Mouse (Mus musculus) kidney, embryonic 15.5 days (tissue): ENCODE results near the gene Icam1. TPM values are rescaled to one million over a fixed set of nuclear protein-coding genes. Genes with fewer than 3 reads are reported as not detected.

Source experiments
- ATAC-seq: fragments of 200-750 bp; cut with Nextera tagmentation; replicated peaks from 2 replicates; pipeline ENCODE4 v1.8.0; 2017; ENCODE audit warnings: moderate TSS enrichment; ENCODE audit not compliant: low FRiP score
- H3K27ac ChIP-seq: fragments of 300-500 bp; sonication (generic); 2 replicates; pipeline ENCODE4 v1.5.1; 2015; ENCODE audit warnings: mild to moderate bottlenecking, inconsistent platforms
- H3K27me3 ChIP-seq: fragments of 300-500 bp; sonication (generic); 2 replicates; pipeline ENCODE4 v1.6.1; 2015; ENCODE audit warnings: inconsistent platforms
- H3K36me3 ChIP-seq: fragments of 300-500 bp; sonication (generic); 2 replicates; pipeline ENCODE4 v1.6.1; 2015; ENCODE audit warnings: inconsistent platforms
- H3K4me1 ChIP-seq: fragments of 300-500 bp; sonication (generic); 2 replicates; pipeline ENCODE4 v1.6.1; 2015; ENCODE audit warnings: inconsistent platforms
- H3K4me2 ChIP-seq: fragments of 300-500 bp; sonication (generic); 2 replicates; pipeline ENCODE4 v1.6.1; 2015; ENCODE audit warnings: moderate library complexity, mild to moderate bottlenecking, inconsistent platforms
- H3K4me3 ChIP-seq: fragments of 300-500 bp; sonication (generic); replicated peaks from 2 replicates; pipeline ENCODE4 v1.5.1; 2015; ENCODE audit warnings: mild to moderate bottlenecking, inconsistent platforms
- H3K9ac ChIP-seq: fragments of 300-500 bp; sonication (generic); 2 replicates; pipeline ENCODE4 v1.6.1; 2015; ENCODE audit warnings: mild to moderate bottlenecking, inconsistent platforms
- H3K9me3 ChIP-seq: fragments of 300-500 bp; sonication (generic); replicated peaks from 2 replicates; pipeline ENCODE4 v1.6.1; 2016; ENCODE audit warnings: inconsistent platforms
- WGBS: fragments of 180-500 bp; shearing (Covaris S2); methylation state at CpG from one replicate; pipeline ENCODE4 v1.1.7; 2015; ENCODE audit warnings: mixed read lengths; 5-methylcytosine and 5-hydroxymethylcytosine counted together
- polyA plus RNA-seq: library from polyadenylated mRNA; unstranded; fragments of >200 nt; fragmentation: Nextera tagmentation; extraction: Ambion mirVana; gene quantifications from 2 replicates; pipeline ENCODE4 v1.2.1, GENCODE M21; 2015

Icam1 gene
- polyA plus RNA-seq, 1 experiment from 2014 or later: 13.7 TPM

- Histone ChIP-seq H3K27ac (no peak within 1 kb of the TSS), H3K4me3 (peak within 1 kb of the TSS; percentile 58), H3K4me2 (peak within 1 kb of the TSS; percentile 98), H3K27me3 (peaks cover 59% of the 10 kb centered on the region), H3K36me3 (no peaks in the 10 kb centered on the region), H3K9me3 (no peaks in the 10 kb centered on the region), H3K9ac (peak within 1 kb of the TSS; percentile 46), H3K4me1 (peaks cover 50% of the 10 kb centered on the region)
- WGBS: 3% methylated on average over 37 of the region's 37 CpGs
- ATAC-seq: peak; percentile 34; the same call in 1 of the 2 replicates
Measured at GRCm38 (mm10) chr9:21029291-21030054, 13.7 kb downstream of the Icam1 start, which contains the start of gene Icam4. Icam4 (plus strand) TSS chr9:21029373.

- H3K4me2 ChIP-seq: peak overlapping the region; percentile 98
- 23% methylated on average over 22 of the region's 22 CpGs for WGBS
- H3K36me3 ChIP-seq: no peaks in the 10 kb centered on the region
- no peak overlapping the region for H3K9ac ChIP-seq
- peaks cover 57% of the 10 kb centered on the region for H3K4me1 ChIP-seq
- H3K9me3 ChIP-seq: no peaks in the 10 kb centered on the region
- no peak for ATAC-seq
- H3K4me3 ChIP-seq: peak overlapping the region; percentile 58
- H3K27ac ChIP-seq: no peak overlapping the region
- peaks cover 66% of the 10 kb centered on the region for H3K27me3 ChIP-seq
Measured at GRCm38 (mm10) chr9:21030055-21030600, 14.3 kb downstream of the Icam1 start.

GRCm38 (mm10) chr9:21030781-21031250 lies 15.0 kb downstream of the Icam1 start:
- H3K27me3 ChIP-seq: peaks cover 73% of the 10 kb centered on the region
- peak overlapping the region; percentile 41; the same call in 1 of the 2 replicates for H3K27ac ChIP-seq
- H3K4me1 ChIP-seq: peaks cover 62% of the 10 kb centered on the region
- no peak overlapping the region; the same call in 1 of the 2 replicates for H3K9ac ChIP-seq
- ATAC-seq: peak; percentile 61
- peak overlapping the region; percentile 98 for H3K4me2 ChIP-seq
- 0% methylated on average over 13 of the region's 13 CpGs for WGBS
- H3K36me3 ChIP-seq: no peaks in the 10 kb centered on the region
- H3K4me3 ChIP-seq: peak overlapping the region; percentile 58
- H3K9me3 ChIP-seq: no peaks in the 10 kb centered on the region

- peak overlapping the region; percentile 41; the same call in 1 of the 2 replicates for H3K27ac ChIP-seq
- ATAC-seq: peak; percentile 34
- no peaks in the 10 kb centered on the region for H3K36me3 ChIP-seq
- H3K9ac ChIP-seq: no peak overlapping the region; the same call in 1 of the 2 replicates
- peaks cover 68% of the 10 kb centered on the region for H3K4me1 ChIP-seq
- H3K4me2 ChIP-seq: peak overlapping the region; percentile 98
- no peaks in the 10 kb centered on the region for H3K9me3 ChIP-seq
- under 1% methylated on average over 36 of the region's 36 CpGs for WGBS
- peak overlapping the region; percentile 58 for H3K4me3 ChIP-seq
- H3K27me3 ChIP-seq: peaks cover 78% of the 10 kb centered on the region
Measured at GRCm38 (mm10) chr9:21031251-21031895, 15.6 kb downstream of the Icam1 start.

- 0 out of 2 replicates have a peak, but pooled peaks have one; percentile 0 for ATAC-seq
- H3K9ac ChIP-seq: peak within 1 kb of the TSS; percentile 25
- WGBS: under 1% methylated on average over 35 of the region's 35 CpGs
- peak within 1 kb of the TSS; percentile 98 for H3K4me2 ChIP-seq
- H3K4me1 ChIP-seq: peaks cover 73% of the 10 kb centered on the region
- H3K27me3 ChIP-seq: peaks cover 81% of the 10 kb centered on the region
- peak within 1 kb of the TSS; percentile 41; the same call in 1 of the 2 replicates for H3K27ac ChIP-seq
- no peaks in the 10 kb centered on the region for H3K9me3 ChIP-seq
- peak within 1 kb of the TSS; percentile 58 for H3K4me3 ChIP-seq
- H3K36me3 ChIP-seq: no peaks in the 10 kb centered on the region
Measured at GRCm38 (mm10) chr9:21031896-21032351, 16.1 kb downstream of the Icam1 start, which contains the start of gene Icam5. Icam5 (plus strand) TSS chr9:21032073.

GRCm38 (mm10) chr9:21032491-21032890 lies 16.7 kb downstream of the Icam1 start:
- Histone ChIP-seq H3K27ac (no peak overlapping the region), H3K4me1 (peaks cover 79% of the 10 kb centered on the region), H3K4me3 (peak overlapping the region; percentile 58), H3K4me2 (peak overlapping the region; percentile 98), H3K27me3 (peaks cover 81% of the 10 kb centered on the region), H3K36me3 (no peaks in the 10 kb centered on the region), H3K9me3 (no peaks in the 10 kb centered on the region), H3K9ac (0 out of 2 replicates have a peak overlapping the region, but pooled peaks have one; percentile 2)
- ATAC-seq: no peak
- WGBS: 2% methylated on average over 7 of the region's 7 CpGs

- no peaks in the 10 kb centered on the region for H3K36me3 ChIP-seq
- H3K9me3 ChIP-seq: no peaks in the 10 kb centered on the region
- peaks cover 85% of the 10 kb centered on the region for H3K4me1 ChIP-seq
- H3K4me3 ChIP-seq: peak overlapping the region; percentile 58
- peaks cover 84% of the 10 kb centered on the region for H3K27me3 ChIP-seq
- WGBS: under 1% methylated on average over 34 of the region's 34 CpGs
- no peak overlapping the region for H3K27ac ChIP-seq
- H3K4me2 ChIP-seq: peak overlapping the region; percentile 98
- peak; percentile 74 for ATAC-seq
- peak overlapping the region; percentile 25 for H3K9ac ChIP-seq
Measured at GRCm38 (mm10) chr9:21033136-21033535, 17.4 kb downstream of the Icam1 start.

- peaks cover 86% of the 10 kb centered on the region for H3K27me3 ChIP-seq
- 5% methylated on average over 17 of the region's 17 CpGs for WGBS
- ATAC-seq: no peak
- no peaks in the 10 kb centered on the region for H3K9me3 ChIP-seq
- no peaks in the 10 kb centered on the region for H3K36me3 ChIP-seq
- no peak overlapping the region for H3K9ac ChIP-seq
- peak overlapping the region; percentile 24; the same call in 1 of the 2 replicates for H3K4me2 ChIP-seq
- peaks cover 84% of the 10 kb centered on the region for H3K4me1 ChIP-seq
- H3K4me3 ChIP-seq: peak overlapping the region; percentile 12
- no peak overlapping the region for H3K27ac ChIP-seq
Measured at GRCm38 (mm10) chr9:21034481-21035085, 18.8 kb downstream of the Icam1 start.

- Histone ChIP-seq H3K27ac (no peak overlapping the region), H3K27me3 (peaks cover 89% of the 10 kb centered on the region), H3K4me3 (no peak overlapping the region), H3K4me1 (peaks cover 78% of the 10 kb centered on the region), H3K9me3 (no peaks in the 10 kb centered on the region), H3K36me3 (no peaks in the 10 kb centered on the region), H3K9ac (no peak overlapping the region), H3K4me2 (no peak overlapping the region)
- no peak for ATAC-seq
- 23% methylated on average over 9 of the region's 9 CpGs for WGBS
Measured at GRCm38 (mm10) chr9:21035586-21035985, 19.8 kb downstream of the Icam1 start.

- H3K27me3 ChIP-seq: peaks cover 89% of the 10 kb centered on the region
- WGBS: 6% methylated on average over 20 of the region's 20 CpGs
- peaks cover 77% of the 10 kb centered on the region for H3K4me1 ChIP-seq
- no peak for ATAC-seq
- H3K9ac ChIP-seq: no peak overlapping the region
- no peaks in the 10 kb centered on the region for H3K36me3 ChIP-seq
- H3K4me2 ChIP-seq: peak overlapping the region; percentile 72; the same call in 1 of the 2 replicates
- no peaks in the 10 kb centered on the region for H3K9me3 ChIP-seq
- peak overlapping the region; percentile 44; the same call in 1 of the 2 replicates for H3K4me3 ChIP-seq
- no peak overlapping the region for H3K27ac ChIP-seq
Measured at GRCm38 (mm10) chr9:21036161-21036560, 20.4 kb downstream of the Icam1 start.

- no peak for ATAC-seq
- Histone ChIP-seq H3K36me3 (no peaks in the 10 kb centered on the region), H3K27ac (no peak overlapping the region), H3K4me2 (peak overlapping the region; percentile 72), H3K9me3 (no peaks in the 10 kb centered on the region), H3K4me1 (peaks cover 74% of the 10 kb centered on the region), H3K4me3 (peak overlapping the region; percentile 44), H3K9ac (no peak overlapping the region), H3K27me3 (peaks cover 87% of the 10 kb centered on the region)
- 2% methylated on average over 22 of the region's 22 CpGs for WGBS
Measured at GRCm38 (mm10) chr9:21036666-21037065, 20.9 kb downstream of the Icam1 start.
